Mouse (Mus musculus) embryonic facial prominence, embryonic 12.5 days (tissue): Measurements from ENCODE around the gene Tpk1. TPM values are rescaled to one million over a fixed set of nuclear protein-coding genes. Genes with fewer than 3 reads are reported as not detected.
"Not testable (repeated sequence)": the region's sequence is repeated elsewhere in the genome, so short reads cannot be mapped to it uniquely, and the experiment has no call there.

ENCODE experiments used
- ATAC-seq: fragments of 200-750 bp; cut with Nextera tagmentation; 2 replicates; pipeline ENCODE4 v1.8.0; 2017; ENCODE audit not compliant: insufficient number of reproducible peaks, insufficient read depth, low FRiP score, low TSS enrichment
- H3K27ac ChIP-seq: fragments of 300-500 bp; sonication (generic); 2 replicates; pipeline ENCODE4 v1.5.1; 2016; ENCODE audit warnings: mild to moderate bottlenecking
- H3K27me3 ChIP-seq: fragments of 300-500 bp; sonication (generic); 2 replicates; pipeline ENCODE4 v1.6.1; 2016; ENCODE audit warnings: mild to moderate bottlenecking, moderate library complexity
- H3K36me3 ChIP-seq: fragments of 300-500 bp; sonication (generic); 2 replicates; pipeline ENCODE4 v1.6.1; 2016; ENCODE audit warnings: mild to moderate bottlenecking
- H3K4me1 ChIP-seq: fragments of 300-500 bp; sonication (generic); 2 replicates; pipeline ENCODE4 v1.6.1; 2016
- H3K4me2 ChIP-seq: fragments of 300-500 bp; sonication (generic); replicated peaks from 2 replicates; pipeline ENCODE4 v1.6.1; 2016; ENCODE audit warnings: mild to moderate bottlenecking, moderate library complexity
- H3K4me3 ChIP-seq: fragments of 300-500 bp; sonication (generic); 2 replicates; pipeline ENCODE4 v1.5.1; 2016; ENCODE audit warnings: mild to moderate bottlenecking
- H3K9ac ChIP-seq: fragments of 300-500 bp; sonication (generic); 2 replicates; pipeline ENCODE4 v1.6.1; 2016; ENCODE audit warnings: mild to moderate bottlenecking, moderate library complexity
- H3K9me3 ChIP-seq: fragments of 300-500 bp; sonication (generic); 2 replicates; pipeline ENCODE4 v1.6.1; 2016; ENCODE audit warnings: mild to moderate bottlenecking, moderate library complexity
- WGBS: fragments of 180-500 bp; shearing (Covaris S2); methylation state at CpG from one replicate; pipeline ENCODE4 v1.1.7; 2016; 5-methylcytosine and 5-hydroxymethylcytosine counted together
- polyA plus RNA-seq: library from polyadenylated mRNA; unstranded; fragments of >200 nt; fragmentation: Nextera tagmentation; extraction: Ambion mirVana; gene quantifications from 2 replicates; pipeline ENCODE4 v1.2.1, GENCODE M21; 2016

The Tpk1 gene
- polyA plus RNA-seq, 1 experiment from 2014 or later: 7.8 TPM

DNA sequence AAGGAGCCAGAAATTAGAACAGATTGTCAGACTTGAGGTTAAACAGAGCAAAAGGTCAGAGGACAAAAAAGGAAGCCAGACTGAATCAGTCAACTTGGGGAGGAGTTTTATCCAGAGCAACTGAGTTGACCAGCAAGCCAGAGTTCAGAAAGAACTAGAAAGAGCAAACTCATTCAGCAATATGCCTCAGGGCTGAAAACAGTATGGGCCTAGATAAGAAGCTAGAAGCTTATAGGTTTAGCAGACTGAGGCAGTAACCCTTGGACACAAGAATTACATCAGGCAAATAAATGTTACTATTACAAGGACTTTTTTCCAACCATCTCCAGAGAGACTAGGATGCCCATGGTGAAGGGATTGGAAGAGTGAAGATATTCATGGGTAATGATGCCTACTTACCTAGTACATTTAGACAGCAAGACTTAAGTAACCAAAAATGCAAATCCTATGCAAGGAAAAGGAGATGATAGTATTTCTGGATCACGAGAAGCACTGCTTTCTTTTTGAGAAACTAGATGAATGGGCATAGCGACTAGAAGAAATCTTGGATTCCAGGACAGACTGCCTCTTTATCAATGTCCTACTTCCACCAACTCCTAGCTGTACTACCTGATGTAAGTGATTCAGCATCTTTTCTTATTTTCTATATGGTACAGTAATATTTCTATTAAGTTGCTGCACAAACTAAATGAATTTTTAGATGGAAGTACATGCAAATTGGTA, 149.3 kb downstream of the Tpk1 start:
- H3K4me1 ChIP-seq: no peaks in the 10 kb centered on the region
- no peaks in the 10 kb centered on the region for H3K27me3 ChIP-seq
- ATAC-seq: no peak
- no peak overlapping the region for H3K4me2 ChIP-seq
- H3K4me3 ChIP-seq: no peak overlapping the region
- H3K9me3 ChIP-seq: no peaks in the 10 kb centered on the region
- no peak overlapping the region for H3K9ac ChIP-seq
- H3K36me3 ChIP-seq: no peaks in the 10 kb centered on the region
- H3K27ac ChIP-seq: no peak overlapping the region
- 83% methylated on average over 2 of the region's 2 CpGs for WGBS

DNA sequence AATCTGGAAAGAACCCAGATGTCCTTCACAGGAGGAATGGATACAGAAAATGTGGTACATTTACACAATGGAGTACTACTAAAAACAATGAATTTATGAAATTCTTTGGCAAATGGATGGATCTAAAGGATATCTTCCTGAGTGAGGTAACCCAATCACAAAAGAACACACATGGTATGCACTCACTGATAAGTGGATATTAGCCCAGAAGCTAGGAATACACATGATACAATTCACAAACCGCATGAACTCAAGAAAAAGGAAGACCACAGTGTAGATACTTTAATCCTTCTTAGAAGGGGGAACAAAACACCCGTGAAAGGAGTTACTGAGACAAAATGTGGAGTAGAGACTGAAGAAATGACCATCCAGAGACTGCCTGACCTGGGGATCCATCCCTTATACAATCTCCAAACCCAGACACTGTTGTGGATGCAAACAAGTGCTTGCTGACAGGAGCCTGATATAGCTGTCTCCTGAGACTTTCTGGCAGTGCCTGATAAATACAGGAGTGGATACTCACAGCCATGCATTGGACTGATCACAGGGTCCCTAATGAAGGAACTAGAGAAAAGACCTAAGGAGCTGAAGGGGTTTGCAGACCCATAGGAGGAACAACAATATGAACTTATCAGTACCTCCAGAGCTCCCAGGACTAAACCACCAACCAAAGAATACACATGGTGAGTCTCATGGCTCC, 159.2 kb downstream of the Tpk1 start:
- not testable (repeated sequence) for ATAC-seq, H3K9ac ChIP-seq, H3K27me3 ChIP-seq, H3K36me3 ChIP-seq, H3K4me3 ChIP-seq, H3K9me3 ChIP-seq, H3K4me2 ChIP-seq, H3K4me1 ChIP-seq, H3K27ac ChIP-seq
- WGBS: 74% methylated on average over 2 of the region's 2 CpGs

DNA sequence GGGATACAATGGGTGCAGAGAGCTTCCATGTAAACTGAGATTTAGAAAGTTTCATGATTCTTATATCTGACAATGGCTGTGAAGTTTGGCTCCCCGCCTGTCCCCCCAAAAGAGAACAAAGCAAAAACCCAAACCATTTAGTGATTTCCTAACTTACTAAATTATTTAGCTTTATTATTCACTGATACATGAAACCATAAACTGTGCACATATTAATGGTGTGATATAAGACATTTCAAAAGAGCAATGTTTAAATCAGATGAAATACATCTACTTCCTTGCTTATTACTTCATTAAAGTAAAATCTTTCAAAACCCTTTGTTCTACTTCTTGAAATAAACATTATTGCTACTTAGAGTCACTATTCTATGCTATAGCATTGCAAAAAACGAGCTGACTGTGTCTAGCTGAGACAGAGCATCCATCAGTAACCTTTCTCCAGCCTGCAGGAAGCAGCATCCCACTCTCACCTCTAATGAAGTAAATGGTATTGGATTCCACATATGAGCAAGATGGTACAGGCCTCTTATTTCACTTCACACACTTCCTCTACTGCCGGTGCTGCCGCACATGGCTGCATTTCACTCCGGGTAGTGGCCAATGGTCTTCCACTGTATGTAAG, 161.4 kb downstream of the Tpk1 start:
- Histone ChIP-seq H3K4me3 (no peak overlapping the region), H3K9ac (no peak overlapping the region), H3K27me3 (no peaks in the 10 kb centered on the region), H3K27ac (no peak overlapping the region), H3K4me1 (no peaks in the 10 kb centered on the region), H3K36me3 (no peaks in the 10 kb centered on the region), H3K4me2 (no peak overlapping the region), H3K9me3 (no peaks in the 10 kb centered on the region)
- 87% methylated on average over 5 of the region's 5 CpGs for WGBS
- no peak for ATAC-seq

DNA sequence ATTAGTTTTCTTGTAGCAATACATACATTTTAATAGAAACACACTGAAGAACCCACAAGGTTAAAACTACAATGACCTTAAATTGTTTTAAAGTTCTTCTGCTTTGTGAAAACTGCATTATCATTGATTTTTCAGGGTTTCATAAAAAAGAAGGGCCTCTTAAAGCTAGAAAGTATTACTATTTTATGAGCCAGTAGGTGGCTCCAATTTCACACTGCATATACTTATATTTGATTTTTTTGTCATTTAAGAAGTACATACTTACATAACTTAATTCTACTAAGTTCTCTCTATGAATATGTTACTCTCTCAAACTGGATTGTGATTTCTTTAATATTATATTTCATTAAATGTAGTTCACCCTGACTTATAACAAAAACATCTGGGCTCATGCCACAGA, 173.7 kb downstream of the Tpk1 start:
- H3K4me3 ChIP-seq: no peak overlapping the region
- H3K36me3 ChIP-seq: no peaks in the 10 kb centered on the region
- H3K9me3 ChIP-seq: no peaks in the 10 kb centered on the region
- no peaks in the 10 kb centered on the region for H3K27me3 ChIP-seq
- no peaks in the 10 kb centered on the region for H3K4me1 ChIP-seq
- no peak overlapping the region for H3K27ac ChIP-seq
- ATAC-seq: no peak
- H3K9ac ChIP-seq: no peak overlapping the region
- H3K4me2 ChIP-seq: no peak overlapping the region

DNA sequence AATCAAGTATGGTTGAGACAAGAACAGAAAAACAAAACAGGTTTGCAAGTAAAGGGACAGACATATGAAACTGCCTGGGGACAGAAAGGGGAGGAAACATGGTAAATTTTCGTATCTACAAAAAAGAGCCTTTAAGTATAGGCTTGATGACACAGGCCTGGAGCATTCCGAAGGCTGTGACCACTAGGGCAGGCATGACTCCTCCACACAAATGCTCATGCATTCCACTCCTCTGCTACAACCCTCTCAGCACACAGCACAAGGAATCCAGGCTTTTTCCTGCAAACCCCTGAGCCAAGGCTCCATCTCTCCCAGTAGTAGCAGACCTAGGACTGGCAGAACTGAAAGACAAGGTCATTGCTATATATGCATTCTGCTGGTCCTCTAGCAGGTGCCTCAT, 179.4 kb downstream of the Tpk1 start:
- Histone ChIP-seq H3K9ac (no peak overlapping the region), H3K4me3 (no peak overlapping the region), H3K9me3 (no peaks in the 10 kb centered on the region), H3K27me3 (no peaks in the 10 kb centered on the region), H3K4me1 (no peaks in the 10 kb centered on the region), H3K36me3 (no peaks in the 10 kb centered on the region), H3K4me2 (no peak overlapping the region), H3K27ac (no peak overlapping the region)
- 78% methylated on average over 2 of the region's 2 CpGs for WGBS
- ATAC-seq: no peak

DNA sequence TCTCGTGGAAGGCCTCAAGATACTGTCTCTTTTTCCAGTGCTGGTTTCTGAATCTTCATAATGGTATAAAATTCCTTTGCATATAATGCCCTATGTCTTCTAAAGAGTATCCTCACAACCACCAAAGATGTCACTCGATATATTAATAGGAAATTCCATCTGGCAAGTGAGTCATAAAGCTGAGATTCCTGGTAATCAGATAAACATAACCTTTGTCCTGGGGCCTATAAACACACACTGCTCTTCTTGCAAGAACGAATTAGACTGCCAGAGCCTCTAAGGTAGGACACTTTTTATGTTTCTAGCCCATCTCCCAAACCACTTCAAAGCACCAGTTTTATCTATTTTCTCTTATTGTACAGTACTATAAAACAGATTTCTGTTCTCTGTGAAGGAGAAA, 185.4 kb downstream of the Tpk1 start:
- 66% methylated on average over 3 of the region's 3 CpGs for WGBS
- ATAC-seq: no peak

DNA sequence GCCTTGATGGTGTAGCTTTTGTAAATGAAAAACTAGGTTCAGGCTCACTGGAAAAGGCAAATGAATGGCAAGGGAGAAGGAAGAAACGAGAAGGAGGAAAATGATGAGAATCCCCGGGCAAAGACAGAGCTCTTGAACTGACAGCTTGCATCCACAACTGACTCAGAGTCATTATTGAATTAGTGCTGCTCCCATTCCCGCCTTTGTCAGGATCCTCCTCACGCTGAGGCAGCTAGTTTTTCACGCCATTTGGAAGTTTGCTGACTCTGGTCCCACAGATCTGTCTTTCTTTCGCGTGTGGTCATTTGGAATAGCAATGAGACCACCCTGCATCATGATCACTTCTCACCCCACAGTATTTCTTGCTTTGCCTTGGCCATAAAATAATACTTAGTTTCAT, 187.3 kb downstream of the Tpk1 start:
- Histone ChIP-seq H3K4me2 (no peak overlapping the region), H3K36me3 (no peaks in the 10 kb centered on the region), H3K27ac (no peak overlapping the region), H3K9ac (no peak overlapping the region), H3K4me1 (no peaks in the 10 kb centered on the region), H3K27me3 (no peaks in the 10 kb centered on the region), H3K4me3 (no peak overlapping the region), H3K9me3 (no peaks in the 10 kb centered on the region)
- ATAC-seq: no peak
- 67% methylated on average over 7 of the region's 7 CpGs for WGBS

More for the DNA sequence above, 185.4 kb downstream of the Tpk1 start:
- Histone ChIP-seq H3K27ac (no peak overlapping the region), H3K4me1 (no peaks in the 10 kb centered on the region), H3K9me3 (no peaks in the 10 kb centered on the region), H3K36me3 (no peaks in the 10 kb centered on the region), H3K4me3 (no peak overlapping the region), H3K27me3 (no peaks in the 10 kb centered on the region), H3K4me2 (no peak overlapping the region), H3K9ac (no peak overlapping the region)

DNA sequence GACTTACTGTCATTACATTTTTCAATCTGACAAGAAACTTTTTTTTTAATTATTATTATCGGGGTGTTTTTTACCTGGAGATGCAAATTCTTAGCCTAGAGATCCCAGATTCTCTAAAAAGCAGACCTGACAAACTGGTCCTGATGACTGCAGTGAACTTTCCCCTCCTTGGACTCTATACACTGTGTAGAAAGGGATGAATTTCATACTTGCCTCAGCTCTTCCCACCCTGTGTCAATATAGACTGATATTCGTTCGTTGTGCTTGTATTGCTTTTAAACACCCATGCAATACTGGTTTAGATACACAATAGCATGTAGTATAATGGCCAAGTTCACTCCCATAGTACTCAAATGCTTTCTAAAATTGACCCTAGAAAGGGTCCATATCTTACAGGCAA, 189.7 kb downstream of the Tpk1 start:
- Histone ChIP-seq H3K36me3 (no peaks in the 10 kb centered on the region), H3K4me2 (no peak overlapping the region), H3K27me3 (no peaks in the 10 kb centered on the region), H3K27ac (no peak overlapping the region), H3K9ac (no peak overlapping the region), H3K4me3 (no peak overlapping the region), H3K9me3 (no peaks in the 10 kb centered on the region), H3K4me1 (no peaks in the 10 kb centered on the region)
- 80% methylated on average over 3 of the region's 3 CpGs for WGBS
- no peak for ATAC-seq

DNA sequence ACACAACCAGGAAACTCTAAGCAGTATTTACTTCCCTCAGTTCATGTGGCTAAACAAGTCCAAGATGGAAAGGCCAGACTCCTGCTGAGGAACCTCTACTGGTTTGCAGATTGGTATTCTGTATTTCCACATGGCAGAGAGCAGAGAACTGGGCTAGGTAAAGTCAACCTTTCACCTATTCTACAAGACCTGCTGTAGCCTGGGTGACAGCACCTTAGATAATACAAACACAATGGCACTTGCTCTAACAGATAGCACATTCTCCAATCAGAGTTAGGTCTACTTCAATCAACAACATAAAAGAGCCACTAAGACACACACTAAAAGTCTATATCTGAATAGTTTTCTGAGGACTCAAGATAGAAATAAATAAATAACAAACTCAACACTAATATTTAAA, 190.2 kb downstream of the Tpk1 start:
- Histone ChIP-seq H3K27ac (no peak overlapping the region), H3K9ac (no peak overlapping the region), H3K4me1 (no peaks in the 10 kb centered on the region), H3K36me3 (no peaks in the 10 kb centered on the region), H3K9me3 (no peaks in the 10 kb centered on the region), H3K4me2 (no peak overlapping the region), H3K27me3 (no peaks in the 10 kb centered on the region), H3K4me3 (no peak overlapping the region)
- no peak for ATAC-seq

DNA sequence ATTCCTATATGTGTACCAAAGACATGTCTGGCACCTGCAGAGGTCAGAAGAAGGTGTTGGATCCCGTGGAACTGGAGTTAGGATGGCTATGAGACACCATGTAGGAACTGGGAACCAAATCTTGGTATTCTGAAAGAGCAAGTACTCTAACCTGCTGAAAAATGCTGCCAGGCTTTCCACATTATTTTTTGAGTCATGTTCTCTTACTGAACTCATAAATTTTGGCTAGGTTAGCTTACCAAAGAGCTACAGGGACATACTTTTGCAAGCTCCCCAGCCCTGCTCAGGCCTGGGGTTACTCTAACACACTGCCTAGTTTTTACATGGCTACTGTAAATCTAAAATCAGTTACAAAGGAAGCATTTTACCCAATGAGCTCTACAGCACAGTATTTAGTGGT, 194.5 kb downstream of the Tpk1 start:
- Histone ChIP-seq H3K27ac (no peak overlapping the region), H3K4me3 (no peak overlapping the region), H3K36me3 (no peaks in the 10 kb centered on the region), H3K9ac (no peak overlapping the region), H3K4me2 (no peak overlapping the region), H3K9me3 (no peaks in the 10 kb centered on the region), H3K27me3 (no peaks in the 10 kb centered on the region), H3K4me1 (no peaks in the 10 kb centered on the region)
- ATAC-seq: no peak
- 61% methylated on average over 1 of the region's 1 CpGs for whole genome bisulfite sequencing

DNA sequence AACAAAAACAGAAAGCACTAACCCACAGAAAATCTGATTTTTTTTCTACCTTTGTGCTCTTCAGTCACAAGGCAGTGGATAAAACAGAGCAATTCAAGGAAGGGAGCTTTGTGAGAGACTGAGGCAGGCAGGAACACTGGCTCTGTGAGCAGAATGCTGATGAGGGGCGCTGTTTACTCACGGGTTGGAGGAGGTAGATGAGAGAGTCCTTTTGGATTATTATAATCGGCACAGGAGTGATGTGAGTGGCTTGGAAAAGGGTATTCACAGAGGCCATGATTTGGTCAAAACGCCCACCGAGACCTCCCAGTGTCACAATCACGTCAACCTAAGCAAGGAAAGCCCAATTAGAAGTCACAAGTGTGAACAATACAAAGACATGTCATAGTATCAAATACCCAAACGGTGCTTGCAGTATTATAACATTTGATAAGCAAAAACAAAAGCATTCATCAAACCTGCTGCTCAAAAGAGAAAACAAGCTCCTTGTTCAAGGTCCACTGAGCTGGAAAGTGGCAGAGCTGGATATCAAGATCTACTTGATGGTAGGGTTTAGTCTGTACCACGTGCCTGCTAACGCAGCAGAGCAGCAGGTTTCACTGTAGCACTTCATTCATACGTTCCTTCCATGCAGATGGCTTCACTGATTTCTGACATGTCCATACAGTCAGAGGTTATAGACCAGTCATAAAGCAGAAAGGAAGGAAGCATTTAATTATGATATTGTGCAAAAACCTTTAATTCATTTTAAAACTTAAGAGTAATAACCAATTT, 197.1 kb downstream of the Tpk1 start:
- no peaks in the 10 kb centered on the region for H3K27me3 ChIP-seq
- no peak for ATAC-seq

More for the DNA sequence above, 197.1 kb downstream of the Tpk1 start:
- Histone ChIP-seq H3K27ac (no peak overlapping the region), H3K4me2 (no peak overlapping the region), H3K9me3 (no peaks in the 10 kb centered on the region), H3K36me3 (no peaks in the 10 kb centered on the region), H3K4me3 (no peak overlapping the region), H3K9ac (no peak overlapping the region), H3K4me1 (no peaks in the 10 kb centered on the region)
- WGBS: 80% methylated on average over 10 of the region's 10 CpGs
